Mouse (Mus musculus): ENCODE results near the gene Apool. TPM values are rescaled to one million over a fixed set of nuclear protein-coding genes. Genes with fewer than 3 reads are reported as not detected.
A peak's percentile ranks its signal among the peaks of the same experiment; 100 is the strongest.
"Not testable (repeated sequence)": the region's sequence is repeated elsewhere in the genome, so short reads cannot be mapped to it uniquely, and the experiment has no call there.

Gene Apool
- total and polyA plus RNA-seq, 2 experiments from 2014 or later = 3.6 to 9.7 TPM

DNA sequence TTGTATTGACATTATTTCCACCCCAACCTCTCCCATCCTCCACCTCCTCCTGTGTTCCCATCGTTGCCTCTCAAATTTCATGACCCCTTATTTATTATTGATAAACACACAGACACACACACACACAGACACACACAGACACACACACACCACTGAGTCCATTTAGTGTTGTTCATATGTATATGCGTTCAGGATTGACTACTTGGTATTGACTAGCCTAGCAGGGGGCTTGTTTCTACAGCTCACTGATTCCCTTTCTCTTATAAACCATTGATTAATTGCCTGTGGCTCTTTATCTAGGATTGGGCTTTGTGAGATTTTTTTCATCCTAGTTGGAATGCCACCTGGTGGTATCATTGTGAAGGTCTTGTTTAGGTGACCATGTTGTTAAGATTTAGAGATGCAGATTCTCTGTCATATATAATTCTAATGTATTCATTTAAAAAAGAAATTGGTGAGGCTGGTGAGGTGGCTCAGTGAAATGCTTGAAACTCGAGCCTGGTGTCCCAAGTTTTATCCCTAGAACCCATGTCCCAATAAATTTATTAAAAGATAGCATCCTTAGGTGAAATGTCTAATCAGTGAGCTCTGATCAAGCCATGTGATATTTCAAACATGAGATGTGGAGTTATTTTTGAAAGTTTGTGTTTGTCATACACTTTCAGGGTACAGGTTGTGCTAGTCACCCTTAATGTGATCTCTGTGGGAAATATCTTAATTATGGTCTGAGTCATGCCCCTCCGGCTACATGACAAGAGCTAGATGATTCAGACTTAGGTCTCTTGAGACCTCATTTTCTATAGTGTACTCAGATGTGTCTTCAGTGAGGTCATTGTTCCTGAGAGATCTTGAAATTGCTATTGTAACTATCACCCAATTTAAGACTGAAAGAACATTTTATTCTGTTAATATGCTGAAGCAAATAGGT, 36.6 kb downstream of the Apool start:
- Histone ChIP-seq H3K4me1 (ENCODE audit: insufficient read depth, low read length) (no peaks in the 10 kb centered on the region), H3K36me3 (ENCODE audit: insufficient read depth, low read length) (no peaks in the 10 kb centered on the region), H3K27ac (ENCODE audit: low read depth, low read length) (no peak overlapping the region), H3K9ac (replicated peaks; ENCODE audit: low read length, poor library complexity, severe bottlenecking) (no peak overlapping the region), H3K4me3 (ENCODE audit: low read depth, low read length) (no peak overlapping the region), H3K27me3 (ENCODE audit: insufficient read depth, low read length) (no peaks in the 10 kb centered on the region), H3K9me3 (ENCODE audit: low read length) (no peaks in the 10 kb centered on the region), H3K4me2 (ENCODE audit: low read depth, low read length, poor library complexity, severe bottlenecking) (no peak overlapping the region)
- DNase-seq (ENCODE audit: low spot score) (peak; percentile 40), ATAC-seq (ENCODE audit: low FRiP score) (no peak)
- 50% methylated on average over 4 of the region's 4 CpGs for WGBS
- TF ChIP-seq CTCF (IDR thresholded peaks at IDR 0.05) = peak; percentile 58

DNA sequence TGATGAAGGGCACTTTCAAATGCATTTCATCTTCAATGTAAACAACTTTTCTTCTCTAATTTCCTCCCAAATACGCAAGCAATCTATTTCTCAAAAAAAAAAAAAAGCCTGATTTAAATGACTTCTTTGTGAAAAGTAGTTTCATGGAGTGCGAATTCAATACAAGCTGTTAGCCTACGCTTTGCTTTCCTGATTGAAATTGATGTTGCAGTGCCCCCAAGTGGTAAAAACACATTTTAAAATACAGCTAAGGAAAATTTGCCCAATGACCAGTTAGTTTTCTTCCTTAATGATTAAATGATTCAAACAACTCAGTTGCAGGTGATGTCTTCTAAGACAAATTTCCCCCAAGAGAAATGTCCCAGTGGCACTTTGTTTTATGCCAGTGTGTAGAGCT, 37.3 kb downstream of the Apool start:
- no peak for ATAC-seq (ENCODE audit: low FRiP score)
- no peak overlapping the region for H3K4me3 ChIP-seq (ENCODE audit: low read depth, low read length)
- no peaks in the 10 kb centered on the region for H3K27me3 ChIP-seq (ENCODE audit: insufficient read depth, low read length)
- peak; percentile 61 for DNase-seq (ENCODE audit: low spot score)
- no peaks in the 10 kb centered on the region for H3K36me3 ChIP-seq (ENCODE audit: insufficient read depth, low read length)
- 28% methylated on average over 3 of the region's 3 CpGs for whole genome bisulfite sequencing
- no peak overlapping the region for H3K4me2 ChIP-seq (ENCODE audit: low read depth, low read length, poor library complexity, severe bottlenecking)
- no peak overlapping the region for H3K27ac ChIP-seq (ENCODE audit: low read depth, low read length)
- H3K9ac ChIP-seq (replicated peaks; ENCODE audit: low read length, poor library complexity, severe bottlenecking) = no peak overlapping the region
- no peaks in the 10 kb centered on the region for H3K4me1 ChIP-seq (ENCODE audit: insufficient read depth, low read length)
- TF ChIP-seq CTCF (IDR thresholded peaks at IDR 0.05) = peak; percentile 74
- H3K9me3 ChIP-seq (ENCODE audit: low read length) = no peaks in the 10 kb centered on the region

DNA sequence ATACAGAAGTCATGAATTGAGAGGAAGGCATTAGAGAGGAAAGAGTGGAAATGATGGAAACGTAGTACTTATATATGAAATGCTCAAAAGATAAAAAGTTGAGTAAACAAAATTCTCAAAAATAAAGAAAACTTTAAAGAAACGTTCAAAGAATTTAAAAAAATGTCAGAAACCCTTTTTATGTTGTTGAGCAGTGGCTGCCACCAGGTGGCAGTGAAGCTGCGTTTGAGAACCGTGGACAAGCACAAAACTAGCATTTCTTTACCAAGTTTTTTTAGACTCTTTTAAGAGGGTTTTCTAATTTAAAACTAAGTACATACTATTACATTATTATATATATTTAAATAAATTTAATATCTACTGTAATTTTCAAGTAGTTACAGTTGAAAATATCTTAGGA, 57.3 kb downstream of the Apool start:
- H3K4me2 ChIP-seq (ENCODE audit: low read depth, low read length, poor library complexity, severe bottlenecking) = no peak overlapping the region
- H3K9me3 ChIP-seq (ENCODE audit: low read length) = peaks cover 6% of the 10 kb centered on the region
- H3K9ac ChIP-seq (replicated peaks; ENCODE audit: low read length, poor library complexity, severe bottlenecking) = no peak overlapping the region
- no peak overlapping the region for H3K4me3 ChIP-seq (ENCODE audit: low read depth, low read length)
- no peaks in the 10 kb centered on the region for H3K36me3 ChIP-seq (ENCODE audit: insufficient read depth, low read length)
- DNase-seq (ENCODE audit: low spot score) (peak; percentile 1), ATAC-seq (ENCODE audit: low FRiP score) (no peak)
- 28% methylated on average over 4 of the region's 4 CpGs for WGBS
- peak; percentile 56 for TF ChIP-seq CTCF (IDR thresholded peaks at IDR 0.05)
- H3K27ac ChIP-seq (ENCODE audit: low read depth, low read length) = no peak overlapping the region
- no peaks in the 10 kb centered on the region for H3K4me1 ChIP-seq (ENCODE audit: insufficient read depth, low read length)
- no peaks in the 10 kb centered on the region for H3K27me3 ChIP-seq (ENCODE audit: insufficient read depth, low read length)

DNA sequence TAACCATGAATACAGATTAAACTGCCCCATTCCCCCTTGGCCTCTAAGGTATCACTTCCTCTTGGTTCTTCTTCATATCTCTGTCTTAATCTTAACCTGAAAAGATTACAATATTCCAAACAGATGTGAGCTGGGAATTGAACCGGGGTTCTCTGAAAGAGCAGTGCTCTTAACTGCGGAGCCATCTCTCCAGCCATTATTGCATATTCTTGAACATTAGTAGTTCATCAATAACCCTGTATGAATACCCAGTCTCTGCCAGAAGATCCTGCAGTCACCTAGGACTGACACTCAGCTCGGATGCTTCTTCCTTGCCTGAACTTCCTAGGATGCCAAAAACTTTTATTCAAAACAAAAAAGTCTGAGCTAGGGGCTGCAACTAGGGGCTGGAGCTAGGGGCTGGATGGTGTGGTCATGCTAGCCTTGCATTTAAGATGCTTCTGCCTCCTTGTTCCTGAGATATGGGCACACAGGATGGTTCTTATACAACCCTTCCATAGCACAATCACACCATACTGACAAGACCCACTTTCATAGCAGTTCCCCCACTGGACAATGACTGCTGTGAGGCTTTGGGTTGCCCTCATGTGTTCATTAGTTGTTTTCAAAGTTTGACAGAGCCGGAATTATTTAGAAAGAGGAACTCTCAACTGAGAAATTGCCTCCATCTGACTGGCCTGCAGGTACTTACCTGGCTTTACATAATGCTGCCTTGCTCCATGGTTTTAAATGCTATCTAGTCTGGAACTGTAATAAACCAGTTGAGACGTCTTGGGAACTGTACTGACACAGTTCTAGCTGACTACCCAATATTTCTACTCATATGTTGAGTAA, 59.7 kb downstream of the Apool start:
- not testable (repeated sequence) for H3K9ac ChIP-seq (replicated peaks; ENCODE audit: low read length, poor library complexity, severe bottlenecking); H3K4me2 ChIP-seq (ENCODE audit: low read depth, low read length, poor library complexity, severe bottlenecking); H3K27me3 ChIP-seq (ENCODE audit: insufficient read depth, low read length); H3K4me1 ChIP-seq (ENCODE audit: insufficient read depth, low read length); H3K9me3 ChIP-seq (ENCODE audit: low read length); H3K36me3 ChIP-seq (ENCODE audit: insufficient read depth, low read length); H3K4me3 ChIP-seq (ENCODE audit: low read depth, low read length); H3K27ac ChIP-seq (ENCODE audit: low read depth, low read length)
- DNase-seq (ENCODE audit: low spot score) (peak; percentile 20), ATAC-seq (ENCODE audit: low FRiP score) (peak; percentile 99)
- 83% methylated on average over 5 of the region's 5 CpGs for WGBS

DNA sequence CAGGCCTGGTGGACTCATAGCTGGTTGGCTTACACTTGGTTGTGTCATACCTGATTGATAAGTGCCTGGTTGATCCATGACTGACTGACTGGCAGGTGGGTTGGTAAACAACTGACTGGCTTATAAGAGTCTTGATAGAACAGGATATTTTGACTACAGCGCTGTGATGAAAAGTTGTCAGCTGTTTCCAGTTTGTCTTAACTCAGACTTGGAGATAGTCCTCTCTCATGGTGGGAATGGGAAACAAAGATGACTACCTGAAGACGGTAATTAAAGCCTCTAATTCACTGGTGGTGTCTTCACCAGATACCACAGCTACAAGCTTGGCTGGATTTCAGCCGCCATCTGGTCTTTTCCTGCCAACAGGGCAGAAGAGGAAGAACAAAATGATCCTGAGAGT, 95.5 kb downstream of the Apool start, which contains the start of gene Satl1:
Satl1 (minus strand) TSS at position 101 of the 400 bp plus-strand sequence.
- ATAC-seq (ENCODE audit: low FRiP score) = no peak
- no peak for TF ChIP-seq CTCF (IDR thresholded peaks at IDR 0.05)
- DNase-seq (ENCODE audit: low spot score) = no peak
- Histone ChIP-seq H3K9me3 (ENCODE audit: low read length) (no peaks in the 10 kb centered on the region), H3K27me3 (ENCODE audit: insufficient read depth, low read length) (no peaks in the 10 kb centered on the region), H3K36me3 (ENCODE audit: insufficient read depth, low read length) (no peaks in the 10 kb centered on the region), H3K4me3 (ENCODE audit: low read depth, low read length) (no peak within 1 kb of the TSS), H3K27ac (ENCODE audit: low read depth, low read length) (no peak within 1 kb of the TSS), H3K9ac (replicated peaks; ENCODE audit: low read length, poor library complexity, severe bottlenecking) (no peak within 1 kb of the TSS), H3K4me1 (ENCODE audit: insufficient read depth, low read length) (no peaks in the 10 kb centered on the region), H3K4me2 (ENCODE audit: low read depth, low read length, poor library complexity, severe bottlenecking) (no peak within 1 kb of the TSS)
- WGBS = 92% methylated on average over 3 of the region's 3 CpGs

DNA sequence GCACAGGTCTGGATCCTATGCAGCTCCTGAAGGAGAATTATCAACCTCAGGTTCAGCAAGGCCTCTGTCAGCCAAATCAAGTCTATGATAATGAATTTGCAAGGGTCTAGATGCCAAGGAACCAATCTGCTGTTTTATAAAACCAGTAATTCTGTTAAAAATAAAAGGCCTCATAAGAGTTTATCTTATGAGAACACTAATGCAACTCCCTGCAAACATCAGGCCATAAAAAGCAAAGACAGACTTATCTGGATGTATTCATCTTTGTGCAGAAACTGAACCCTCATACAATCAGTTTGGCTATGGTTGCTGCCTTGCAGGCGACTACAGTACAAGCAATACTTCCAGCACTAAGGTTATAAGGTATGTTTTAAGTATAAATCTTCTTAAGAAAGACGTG, 101.2 kb downstream of the Apool start:
- H3K4me3 ChIP-seq (ENCODE audit: low read depth, low read length) = no peak overlapping the region
- no peak for ATAC-seq (ENCODE audit: low FRiP score)

More for the DNA sequence above, 101.2 kb downstream of the Apool start:
- TF ChIP-seq CTCF (IDR thresholded peaks at IDR 0.05) = no peak
- Histone ChIP-seq H3K9me3 (ENCODE audit: low read length) (no peaks in the 10 kb centered on the region), H3K4me2 (ENCODE audit: low read depth, low read length, poor library complexity, severe bottlenecking) (no peak overlapping the region), H3K9ac (replicated peaks; ENCODE audit: low read length, poor library complexity, severe bottlenecking) (no peak overlapping the region), H3K36me3 (ENCODE audit: insufficient read depth, low read length) (no peaks in the 10 kb centered on the region), H3K4me1 (ENCODE audit: insufficient read depth, low read length) (no peaks in the 10 kb centered on the region), H3K27ac (ENCODE audit: low read depth, low read length) (no peak overlapping the region), H3K27me3 (ENCODE audit: insufficient read depth, low read length) (no peaks in the 10 kb centered on the region)
- 69% methylated on average over 2 of the region's 2 CpGs for WGBS
- DNase-seq (ENCODE audit: low spot score) = no peak

Other genes starting within 250 kb of the Apool start
- 1.6 TPM in 1 of 2 replicates, not detected in the other for gene 4933403O08Rik, start 72.3 kb upstream of the Apool start, total RNA-seq (2014; rRNA removed)
- 0.30 TPM in 1 of 2 replicates, not detected in the other for gene 4933403O08Rik, start 72.3 kb upstream of the Apool start, polyA plus RNA-seq (2015; fragmentation: Nextera tagmentation; extraction: Ambion mirVana)
- gene Satl1, start 95.4 kb downstream of the Apool start, total RNA-seq (2014; rRNA removed) = not detected in 2 replicates
- gene Satl1, start 95.4 kb downstream of the Apool start, polyA plus RNA-seq (2015; fragmentation: Nextera tagmentation; extraction: Ambion mirVana) = not detected in 2 replicates
- gene 2010106E10Rik, start 183.9 kb downstream of the Apool start, total RNA-seq (2014; rRNA removed) = not detected in 2 replicates
- gene 2010106E10Rik, start 183.9 kb downstream of the Apool start, polyA plus RNA-seq (2015; fragmentation: Nextera tagmentation; extraction: Ambion mirVana) = 0.25 TPM in 1 of 2 replicates, not detected in the other